Mouse (Mus musculus) forebrain, embryonic 14.5 days (tissue): ENCODE measurements around the gene Ngfr. TPM values are rescaled to one million over a fixed set of nuclear protein-coding genes. Genes with fewer than 3 reads are reported as not detected.

ENCODE experiments used
- ATAC-seq: fragments of 200-750 bp; cut with Nextera tagmentation; 2 replicates; pipeline ENCODE4 v1.8.0; 2017; ENCODE audit warnings: mild to moderate bottlenecking, moderate library complexity
- DNase-seq: peaks from one replicate; pipeline ENCODE4 v3.0.0-alpha.2; 2015; ENCODE audit warnings: low spot score
- H3K27ac ChIP-seq: fragments of 300-500 bp; sonication (generic); 2 replicates; pipeline ENCODE4 v1.5.1; 2014; ENCODE audit warnings: low read depth, mild to moderate bottlenecking, control low read depth, low read length, moderate library complexity
- H3K27me3 ChIP-seq: fragments of 300-500 bp; sonication (generic); replicated peaks from 2 replicates; pipeline ENCODE4 v1.6.1; 2014; ENCODE audit warnings: low read length, control low read depth, mixed read lengths; ENCODE audit not compliant: control insufficient read depth, insufficient read depth
- H3K36me3 ChIP-seq: fragments of 300-500 bp; sonication (generic); 2 replicates; pipeline ENCODE4 v1.6.1; 2014; ENCODE audit warnings: low read length, control low read depth; ENCODE audit not compliant: control insufficient read depth, insufficient read depth
- H3K4me1 ChIP-seq: fragments of 300-500 bp; sonication (generic); 2 replicates; pipeline ENCODE4 v1.6.1; 2014; ENCODE audit warnings: antibody characterized with exemption, low read length, control low read depth; ENCODE audit not compliant: control insufficient read depth, insufficient read depth
- H3K4me2 ChIP-seq: fragments of 300-500 bp; sonication (generic); 2 replicates; pipeline ENCODE4 v1.6.1; 2014; ENCODE audit warnings: mild to moderate bottlenecking, control low read depth, low read length
- H3K4me3 ChIP-seq: fragments of 300-500 bp; sonication (generic); 2 replicates; pipeline ENCODE4 v1.5.1; 2014; ENCODE audit warnings: low read depth, low read length, control low read depth
- H3K9ac ChIP-seq: fragments of 300-500 bp; sonication (generic); 2 replicates; pipeline ENCODE4 v1.6.1; 2014; ENCODE audit warnings: mild to moderate bottlenecking, low read length, control low read depth, moderate library complexity
- H3K9me3 ChIP-seq: fragments of 300-500 bp; sonication (generic); replicated peaks from 2 replicates; pipeline ENCODE4 v1.6.1; 2016; ENCODE audit warnings: low read length, control low read depth, mixed read lengths; ENCODE audit not compliant: control insufficient read depth
- WGBS: fragments of 180-500 bp; shearing (Covaris S2); extraction: QIAGEN DNeasy Blood & Tissue Kit; methylation state at CpG from one replicate; pipeline ENCODE4 v1.1.7; 2014; 5-methylcytosine and 5-hydroxymethylcytosine counted together
- polyA plus RNA-seq: library from polyadenylated mRNA; unstranded; fragments of >200 nt; fragmentation: Nextera tagmentation; extraction: Ambion mirVana; gene quantifications from 2 replicates; pipeline ENCODE4 v1.2.1, GENCODE M21; 2014

The Ngfr gene
- polyA plus RNA-seq, 1 experiment from 2014 or later, result 5.0 TPM

- 71% methylated on average over 10 of the region's 10 CpGs for WGBS
- H3K36me3 ChIP-seq, result no peaks in the 10 kb centered on the region
- no peaks in the 10 kb centered on the region for H3K4me1 ChIP-seq
- no peak overlapping the region for H3K9ac ChIP-seq
- no peak for ATAC-seq
- H3K27me3 ChIP-seq, result no peaks in the 10 kb centered on the region
- DNase-seq, result no peak
- H3K27ac ChIP-seq, result no peak overlapping the region
- no peak overlapping the region for H3K4me3 ChIP-seq
- H3K9me3 ChIP-seq, result no peaks in the 10 kb centered on the region
- H3K4me2 ChIP-seq, result no peak overlapping the region
These were observed 41.3 kb downstream of the Ngfr start for GRCm38 (mm10) chr11:95546021-95546782.

- H3K4me2 ChIP-seq, result no peak overlapping the region
- H3K4me1 ChIP-seq, result no peaks in the 10 kb centered on the region; the same call in 1 of the 2 replicates
- H3K9me3 ChIP-seq, result no peaks in the 10 kb centered on the region
- H3K27ac ChIP-seq, result no peak overlapping the region
- DNase-seq (no peak), ATAC-seq (no peak)
- no peaks in the 10 kb centered on the region for H3K36me3 ChIP-seq
- no peak overlapping the region for H3K4me3 ChIP-seq
- no peaks in the 10 kb centered on the region for H3K27me3 ChIP-seq
- H3K9ac ChIP-seq, result no peak overlapping the region
- 86% methylated on average over 8 of the region's 8 CpGs for WGBS
These were observed 42.8 kb downstream of the Ngfr start for GRCm38 (mm10) chr11:95544546-95545327.

- 43% methylated on average over 18 of the region's 18 CpGs for WGBS
- Histone ChIP-seq H3K27ac (no peak overlapping the region), H3K4me3 (no peak overlapping the region), H3K36me3 (no peaks in the 10 kb centered on the region), H3K4me1 (no peaks in the 10 kb centered on the region; the same call in 1 of the 2 replicates), H3K4me2 (no peak overlapping the region), H3K9me3 (no peaks in the 10 kb centered on the region), H3K9ac (no peak overlapping the region), H3K27me3 (no peaks in the 10 kb centered on the region)
- no peak for ATAC-seq
- DNase-seq, result no peak
These were observed 46.7 kb downstream of the Ngfr start for GRCm38 (mm10) chr11:95540637-95541385.

- H3K27ac ChIP-seq, result no peak overlapping the region
- H3K4me3 ChIP-seq, result no peak overlapping the region
- no peak for DNase-seq
- no peak overlapping the region for H3K4me2 ChIP-seq
- H3K9ac ChIP-seq, result no peak overlapping the region
- H3K36me3 ChIP-seq, result no peaks in the 10 kb centered on the region
- H3K9me3 ChIP-seq, result no peaks in the 10 kb centered on the region
- whole genome bisulfite sequencing, result 75% methylated on average over 15 of the region's 15 CpGs
- no peak for ATAC-seq
- no peaks in the 10 kb centered on the region for H3K27me3 ChIP-seq
- H3K4me1 ChIP-seq, result no peaks in the 10 kb centered on the region; the same call in 1 of the 2 replicates
These were observed 49.0 kb downstream of the Ngfr start for GRCm38 (mm10) chr11:95538378-95539104.

- peak; percentile 85; the same call in 1 of the 2 replicates for ATAC-seq
- Histone ChIP-seq H3K4me1 (no peaks in the 10 kb centered on the region), H3K9ac (no peak overlapping the region), H3K9me3 (no peaks in the 10 kb centered on the region), H3K27ac (no peak overlapping the region), H3K4me3 (no peak overlapping the region), H3K36me3 (no peaks in the 10 kb centered on the region), H3K4me2 (peak overlapping the region; percentile 33), H3K27me3 (no peaks in the 10 kb centered on the region)
- 24% methylated on average over 24 of the region's 24 CpGs for WGBS
- peak; percentile 86 for DNase-seq
These were observed 53.9 kb downstream of the Ngfr start for GRCm38 (mm10) chr11:95533484-95534160.

- ATAC-seq (no peak), DNase-seq (no peak)
- Histone ChIP-seq H3K27me3 (no peaks in the 10 kb centered on the region), H3K4me2 (no peak overlapping the region), H3K4me3 (no peak overlapping the region), H3K9ac (no peak overlapping the region), H3K36me3 (no peaks in the 10 kb centered on the region), H3K4me1 (no peaks in the 10 kb centered on the region), H3K27ac (no peak overlapping the region), H3K9me3 (no peaks in the 10 kb centered on the region)
- 79% methylated on average over 13 of the region's 13 CpGs for WGBS
These were observed 55.0 kb downstream of the Ngfr start for GRCm38 (mm10) chr11:95532353-95533072.

- ATAC-seq, result no peak
- Histone ChIP-seq H3K36me3 (no peaks in the 10 kb centered on the region), H3K4me1 (no peaks in the 10 kb centered on the region), H3K27me3 (no peaks in the 10 kb centered on the region), H3K4me2 (no peak overlapping the region), H3K4me3 (no peak overlapping the region), H3K9me3 (no peaks in the 10 kb centered on the region), H3K9ac (no peak overlapping the region), H3K27ac (no peak overlapping the region)
- no peak for DNase-seq
- WGBS, result 74% methylated on average over 3 of the region's 3 CpGs
These were observed 59.3 kb downstream of the Ngfr start for GRCm38 (mm10) chr11:95528231-95528630.
